Mouse (Mus musculus) cerebellum, postnatal 4 days (tissue): ENCODE data around the gene Dapl1.
A peak's percentile ranks its signal among the peaks of the same experiment; 100 is the strongest.

Experiments
- DNase-seq, 2 experiments: peaks; one replicate each; pipeline ENCODE4 v3.0.0; 2022; ENCODE audit warnings: low spot score in 2 of 2, mixed read lengths in 1 of 2

Gene Dapl1

DNA sequence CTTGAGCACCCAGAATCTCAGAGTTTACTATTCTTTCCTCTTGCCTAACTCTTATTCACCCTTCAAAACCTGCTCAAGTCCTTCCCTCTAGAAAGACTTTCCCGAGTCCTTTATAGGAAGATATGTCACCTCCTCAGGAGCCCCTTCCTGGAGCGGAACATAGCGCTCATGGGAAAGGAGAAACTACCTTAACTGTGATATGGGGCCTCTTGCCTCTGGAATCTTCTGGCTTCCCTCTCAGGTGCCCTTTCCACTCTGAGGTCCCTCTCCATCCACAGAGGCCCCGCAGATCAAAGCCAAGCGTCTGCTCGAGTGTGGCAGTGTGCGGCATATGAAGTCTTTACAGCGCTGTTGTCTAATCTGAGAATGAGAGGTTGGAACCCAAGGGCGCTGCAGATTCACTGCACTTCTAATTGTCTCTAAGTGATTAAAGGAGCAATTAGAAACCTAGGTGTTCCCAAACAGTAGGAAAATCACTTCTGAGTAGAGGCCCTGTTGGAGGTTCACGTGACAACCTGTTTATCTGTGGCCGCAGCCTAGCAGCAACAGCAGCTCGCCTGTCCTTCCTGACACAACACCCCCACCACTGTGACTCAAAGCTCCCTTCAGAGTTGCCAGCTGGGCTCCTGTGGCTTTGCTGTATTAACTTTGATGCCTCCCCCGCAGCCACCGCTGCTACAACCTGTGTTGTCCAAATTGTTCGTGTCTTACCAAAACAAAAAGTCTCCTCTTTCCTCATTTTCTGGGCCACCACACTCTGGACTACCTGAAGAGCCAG lies 49.7 kb downstream of the Dapl1 start:
- DNase-seq, result no peak

DNA sequence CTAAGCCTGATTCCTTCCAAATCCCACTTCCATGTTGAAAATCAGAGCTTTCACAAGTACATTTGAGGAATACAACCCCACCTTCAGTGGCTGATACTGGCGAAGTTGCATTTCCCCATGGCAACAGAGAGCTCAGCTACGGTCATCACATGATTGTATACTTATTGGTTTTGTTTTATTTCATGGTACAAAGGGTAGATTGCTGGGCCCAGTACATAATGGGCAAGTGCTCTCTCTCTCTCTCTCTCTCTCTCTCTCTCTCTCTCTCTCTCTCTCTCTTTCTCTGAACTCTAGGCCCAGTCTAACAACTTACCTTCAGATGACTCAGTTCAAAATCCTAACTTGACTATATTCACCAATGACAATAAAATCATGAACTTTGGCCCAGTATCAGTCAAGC lies 52.5 kb downstream of the Dapl1 start:
- DNase-seq, result no peak

DNA sequence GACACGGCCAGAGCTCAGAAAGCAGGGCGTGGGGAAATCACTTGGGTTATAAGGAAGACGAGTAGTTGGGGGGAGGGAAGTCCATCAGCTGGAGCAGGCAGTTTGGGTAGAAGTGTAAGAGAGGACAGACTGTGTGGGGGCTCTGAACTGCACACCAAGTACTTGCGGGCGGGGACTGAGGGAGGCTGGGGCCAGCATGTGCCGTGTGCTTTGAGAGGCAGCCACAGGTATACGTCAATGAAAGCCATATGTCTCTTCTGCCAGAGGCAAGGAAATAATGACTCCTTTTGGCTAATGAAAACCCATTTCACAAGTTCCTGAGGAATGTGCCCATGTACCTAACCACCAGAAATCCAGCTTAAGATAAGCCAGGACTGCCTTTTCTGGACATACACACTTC lies 53.6 kb downstream of the Dapl1 start:
- DNase-seq, result no peak

DNA sequence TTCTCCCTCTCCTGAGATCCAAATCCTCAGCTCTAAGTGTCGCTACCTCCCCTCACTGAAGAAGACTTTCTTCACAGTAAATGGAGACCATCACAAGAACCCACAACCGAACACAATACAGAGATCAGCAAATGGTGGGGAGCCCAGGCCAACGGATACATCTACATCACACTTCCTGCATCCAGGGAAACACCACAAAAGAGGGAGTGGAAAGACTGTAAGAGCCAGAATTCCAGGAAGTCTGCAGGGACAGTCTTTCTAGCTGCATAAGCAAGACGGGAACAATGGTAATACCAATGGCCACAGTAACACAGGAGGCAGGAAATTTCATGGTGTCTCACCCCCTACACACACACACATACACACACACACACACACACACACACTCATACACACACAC lies 55.3 kb downstream of the Dapl1 start:
- no peak for DNase-seq

DNA sequence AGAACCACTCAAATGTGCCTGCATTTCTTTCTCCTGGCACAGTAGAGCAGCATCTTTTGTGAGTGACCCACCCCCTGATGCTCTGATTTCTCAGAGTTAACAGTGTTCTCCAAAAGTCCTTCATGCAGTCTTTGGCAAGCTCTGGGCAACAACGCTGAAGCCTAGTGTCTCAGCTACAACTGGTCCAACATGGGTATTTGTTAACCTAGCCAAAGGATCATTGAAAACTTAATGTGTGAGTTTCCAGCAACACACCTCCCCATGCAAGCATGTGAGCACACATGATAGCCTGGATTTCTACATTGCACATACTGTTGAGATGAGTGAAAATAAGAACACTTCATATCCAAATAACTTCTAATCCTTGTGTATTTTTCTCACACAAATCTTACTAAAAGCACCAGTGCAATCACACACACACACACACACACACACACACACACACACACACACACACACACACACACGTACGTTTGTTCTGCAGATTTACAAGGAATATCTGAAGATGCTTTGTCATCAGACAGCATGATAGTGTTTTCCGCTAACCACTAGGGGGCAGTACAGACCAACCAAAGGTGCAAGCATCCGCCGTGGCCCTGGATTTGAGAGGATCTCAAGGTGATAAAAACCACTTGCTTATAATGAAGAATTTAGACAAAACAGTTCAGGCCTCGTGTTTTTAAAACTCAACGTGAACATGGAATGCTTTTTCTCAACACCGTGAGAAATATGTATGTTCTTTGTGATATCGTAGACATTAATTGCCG lies 56.9 kb downstream of the Dapl1 start:
- peak; percentile 69 to 82 for DNase-seq

DNA sequence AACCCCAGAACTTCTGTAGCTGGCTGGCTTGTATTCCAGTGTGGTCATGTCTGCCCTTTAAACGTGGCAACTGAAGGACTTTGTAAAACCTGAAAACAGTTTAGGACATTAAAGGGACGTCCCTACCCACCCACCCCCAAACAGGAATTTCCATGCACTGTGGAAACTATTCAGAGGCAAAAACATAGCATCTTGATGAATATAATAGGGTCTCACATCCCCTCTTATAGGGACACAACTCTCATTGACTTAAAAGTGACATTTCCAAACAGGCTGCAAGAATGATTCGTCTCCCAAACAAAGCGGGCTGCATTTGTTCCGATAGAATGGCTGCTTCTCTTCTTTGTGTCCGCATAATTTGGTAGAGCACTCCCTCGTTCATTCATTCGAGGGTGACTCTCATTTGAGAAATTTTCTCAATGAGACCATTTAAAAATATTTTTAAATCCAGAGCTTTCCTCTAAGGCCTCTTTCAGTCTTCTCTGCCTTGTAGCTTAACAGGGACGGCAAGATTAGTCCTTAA lies 59.2 kb downstream of the Dapl1 start:
- no peak for DNase-seq

DNA sequence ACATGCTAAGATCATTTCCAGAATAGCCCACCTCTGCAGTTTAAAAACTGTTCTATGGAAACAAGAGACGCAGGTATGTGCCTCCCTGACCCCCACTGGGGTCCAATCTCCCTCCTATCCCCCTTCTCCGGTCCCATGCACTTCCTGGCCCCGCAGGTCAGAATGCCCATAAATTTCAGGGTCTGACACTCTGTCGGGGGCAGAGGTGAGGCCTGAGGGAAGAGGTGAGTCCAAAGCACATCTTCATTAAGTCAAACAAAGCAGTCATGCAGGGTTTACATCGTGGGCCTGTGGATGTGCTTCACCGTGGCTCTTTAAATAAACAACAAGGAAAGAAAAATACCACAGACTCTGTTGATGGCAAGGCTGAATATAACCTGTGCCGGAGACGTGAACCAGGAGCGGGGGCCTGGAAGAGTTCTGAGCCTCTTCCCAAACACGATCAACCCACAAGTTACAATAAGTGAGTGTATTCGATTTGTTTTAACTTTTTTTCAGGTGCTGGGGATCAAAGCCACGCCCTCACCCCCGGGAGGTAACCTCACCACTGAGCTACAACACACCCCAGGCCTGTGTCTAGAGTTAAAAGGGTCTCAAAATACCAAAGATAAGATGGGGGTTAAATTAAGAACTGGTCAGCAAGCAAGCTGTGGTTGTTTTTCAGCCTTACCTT lies 59.9 kb downstream of the Dapl1 start:
- no peak for DNase-seq

DNA sequence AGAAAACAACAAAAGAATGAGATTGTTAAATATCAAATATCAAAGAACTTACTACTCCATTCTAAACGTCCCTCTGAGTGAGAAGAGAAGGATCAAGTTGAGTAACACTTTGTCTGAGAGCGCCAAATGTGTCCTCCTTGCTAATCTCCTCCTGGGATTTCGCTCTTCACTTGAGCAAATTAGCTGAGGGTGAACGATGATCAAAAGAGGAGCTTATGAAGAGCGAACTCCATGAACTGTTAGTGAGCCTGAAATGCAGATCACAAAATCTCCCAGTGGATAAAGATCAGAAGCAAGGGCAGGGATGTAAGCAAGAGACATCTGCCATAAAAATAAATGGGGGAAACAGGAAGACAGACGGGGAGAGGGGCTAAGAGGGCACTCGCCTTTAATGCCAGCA lies 60.5 kb downstream of the Dapl1 start:
- no peak for DNase-seq

DNA sequence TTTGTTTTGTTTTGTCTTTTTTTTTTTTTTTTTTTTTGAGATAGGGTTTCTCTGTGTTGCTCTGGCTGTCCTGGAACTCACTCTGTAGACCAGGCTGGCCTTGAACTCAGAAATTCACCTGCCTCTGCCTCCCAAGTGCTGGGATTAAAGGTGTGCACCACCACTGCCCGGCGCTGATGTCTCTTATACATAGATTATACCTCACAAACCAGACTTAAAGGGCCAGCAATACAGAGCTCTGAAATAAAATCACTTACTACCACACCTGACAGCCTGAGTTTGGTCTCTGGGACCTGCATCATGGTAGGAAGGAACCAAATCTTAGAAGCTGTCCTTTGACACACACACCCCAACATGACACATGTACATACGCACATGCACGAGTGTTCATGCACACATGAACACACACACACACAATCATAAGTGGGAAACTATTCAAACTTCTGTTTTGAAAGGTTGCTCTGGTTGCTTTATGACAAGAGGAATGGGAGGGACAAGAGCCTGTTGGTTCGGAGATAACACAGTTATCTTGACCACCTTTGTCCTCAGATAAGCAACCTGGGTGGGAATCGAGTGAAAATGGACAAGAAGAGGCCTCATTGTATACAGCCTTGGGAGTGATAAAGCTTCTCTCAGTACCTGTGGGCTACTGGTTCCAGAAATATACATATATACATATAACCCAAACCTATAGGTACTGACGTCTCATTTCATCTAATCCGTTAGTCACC lies 63.1 kb downstream of the Dapl1 start:
- DNase-seq, result no peak

DNA sequence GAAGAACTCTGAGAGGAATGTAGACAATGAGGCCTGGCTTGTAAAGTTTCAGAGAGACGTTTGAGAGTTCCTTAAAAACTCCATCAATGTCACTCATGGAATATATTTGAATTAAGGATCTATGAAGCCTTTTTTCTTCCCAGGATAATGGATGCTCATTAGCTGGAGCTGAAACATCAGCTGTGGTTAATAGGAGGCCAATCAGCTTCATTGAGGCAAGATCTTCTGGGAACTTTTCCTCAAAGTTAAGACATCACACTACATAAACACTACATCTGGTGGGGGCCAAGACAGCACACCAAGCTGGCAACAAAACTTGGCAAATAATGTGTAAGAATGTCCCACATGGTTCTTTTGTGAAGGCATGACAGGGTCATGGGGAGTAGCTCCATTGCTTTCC lies 68.3 kb downstream of the Dapl1 start:
- no peak for DNase-seq

DNA sequence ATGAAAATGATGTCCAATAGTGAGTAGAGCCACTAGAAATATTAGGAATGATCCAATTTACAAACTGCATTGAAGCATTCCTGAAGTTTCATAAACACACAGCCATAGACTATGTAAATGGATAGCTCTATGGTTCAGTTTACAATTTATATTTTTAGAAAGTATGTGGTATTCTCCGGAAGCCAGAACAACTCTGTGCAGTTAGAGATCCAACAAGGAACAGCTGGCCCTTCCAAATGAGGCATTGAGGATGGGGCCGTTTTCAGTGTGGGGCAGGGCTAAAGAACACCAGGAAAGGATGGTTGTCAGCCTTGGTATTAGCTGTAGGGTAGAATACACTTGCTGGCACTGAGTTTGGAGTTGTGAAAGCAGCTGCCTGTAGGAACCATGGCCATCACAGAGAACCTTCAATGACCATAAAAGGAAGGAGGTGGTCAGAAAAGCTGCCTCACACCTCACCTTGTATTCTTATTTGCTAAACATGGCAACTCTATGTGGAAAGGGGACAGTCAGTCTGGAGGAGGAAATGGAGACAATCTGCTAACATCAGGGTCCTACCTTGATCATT lies 70.0 kb downstream of the Dapl1 start:
- DNase-seq, result no peak
